Comparison of ENCODE assay signal across 36 mouse cellular contexts in the genomic region with DNA sequence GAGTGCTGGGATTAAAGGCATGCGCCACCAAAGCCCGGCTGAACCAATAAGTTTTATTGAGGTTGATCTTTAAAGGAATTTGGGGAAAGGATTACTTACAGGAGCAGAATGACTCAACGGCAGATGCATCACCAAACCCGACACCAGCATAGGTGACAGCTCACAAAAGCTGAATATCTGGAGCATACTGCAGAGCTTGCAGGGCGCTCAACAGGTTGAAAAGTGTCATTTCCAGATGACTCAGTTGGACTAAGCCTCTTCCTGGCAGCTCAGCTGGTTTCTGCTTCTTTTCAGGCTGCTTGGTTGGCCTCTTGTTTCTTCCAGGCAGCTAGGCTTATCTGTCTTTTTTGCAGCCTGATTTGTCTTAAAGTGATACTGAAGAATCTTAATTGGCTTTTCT. TPM values are rescaled to one million over a fixed set of nuclear protein-coding genes. Genes with fewer than 3 reads are reported as not detected.
DNase-seq lines count a peak whose midpoint lies in the region.
"Had no signal": no experiment of that assay in that cellular context is flagged by ENCODE, and none has a peak within 500 bp of the region (broad histone marks: within the 10 kb centered on the region; RNA-seq: fewer than 3 reads in every experiment).

No protein-coding gene starts in this region.

- DNase-seq in frontal cortex, adult 2 months (ENCODE audit: extremely low spot score in 1 of 2, low spot score in 1 of 2): peak; percentile 22 to 57
- DNase-seq in frontal cortex, postnatal 14 days (ENCODE audit: low spot score in 2 of 2): no peak
- DNase-seq in 3T3-L1 (ENCODE audit: low read depth, low spot score): peak; percentile 49
- DNase-seq in brain, adult 2 months (ENCODE audit: low read depth, low spot score): peak; percentile 82
- no peak for DNase-seq in urinary bladder, postnatal 36 days (ENCODE audit: low spot score in 2 of 2)
- no peak for DNase-seq in left cerebral cortex, postnatal 36 days (ENCODE audit: low spot score in 2 of 2)
- DNase-seq: adrenal gland, adult 2 months; adrenal gland, postnatal 14 days; cerebellum, adult 11-12 months; cerebellum, adult 8-10 months; cerebellum, postnatal 10 days; cerebellum, postnatal 36 days; embryo, embryonic 11 days; gastrocnemius, adult 2 months; gastrocnemius, postnatal 14 days; heart, adult 11 months; kidney, adult 11 months had no signal

- intact Hi-C loops in left cerebral cortex, postnatal 36 days (cut with DNase I): no loop called here

RNA-seq across cellular contexts. Expression of gene Eps8l3, which starts 41.7 kb away (rescaled TPM):
- not detected in 2 replicates for polyA plus RNA-seq in frontal cortex, adult 2 months (2012; rRNA removed)
- not detected for total RNA-seq in left cerebral cortex, postnatal 36 days (2021)
- total RNA-seq: adrenal gland, adult 2 months; adrenal gland, postnatal 14 days; adrenal gland, postnatal 4 days; CH12.LX; G1E; gastrocnemius, adult 2 months; gastrocnemius, postnatal 14 days; gastrocnemius, postnatal 4 days; heart, adult 8-10 months; heart, postnatal 25 days; hematopoietic stem cell, adult 5-6 weeks had no signal
- polyA plus RNA-seq: adrenal gland, adult 2 months; brain, embryonic 14.5 days; cortical plate, adult 2 months; embryonic facial prominence, embryonic 10.5 days; embryonic facial prominence, embryonic 13.5 days; erythroblast, embryonic 14.5 days; forebrain, embryonic 13.5 days; forebrain, embryonic 16.5 days; G1E; heart, embryonic 11.5 days; heart, embryonic 14.5 days; heart, postnatal 0 days; hindbrain, embryonic 12.5 days; hindbrain, embryonic 15.5 days had no signal

Comparison
In these comparisons a context has a peak if more than half of its experiments do, and no peak if none do; other contexts are left out.
1. DNase-seq: peak in frontal cortex, adult 2 months (2 of 2), 3T3-L1 (single experiment) and brain, adult 2 months (single experiment); none in frontal cortex, postnatal 14 days (0 of 2), urinary bladder, postnatal 36 days (0 of 2) and left cerebral cortex, postnatal 36 days (0 of 2).